Mouse (Mus musculus) G1E (cell line): ENCODE results near the gene Nfx1.

Source experiments
- CTCF ChIP-seq: IDR thresholded peaks from 2 replicates; pipeline ENCODE4 v1.5.1; 2012; ENCODE audit warnings: low read depth, low read length, inconsistent platforms, mixed read lengths
- GATA1 ChIP-seq: IDR thresholded peaks from 2 replicates; pipeline ENCODE4 v1.6.1; 2012; ENCODE audit warnings: borderline replicate concordance, low read length, inconsistent platforms, mixed read lengths
- GATA2 ChIP-seq: IDR thresholded peaks from 2 replicates; pipeline ENCODE4 v1.6.1; 2012; ENCODE audit warnings: low read depth, low read length, inconsistent platforms, borderline replicate concordance
- POLR2AphosphoS5 ChIP-seq: IDR thresholded peaks from 2 replicates; pipeline ENCODE4 v1.6.1; 2012; ENCODE audit warnings: low read depth, low read length, inconsistent platforms; ENCODE audit not compliant: insufficient replicate concordance
- TAL1 ChIP-seq: conservative IDR thresholded peaks from 2 replicates; pipeline ENCODE4 v1.6.1; 2012; ENCODE audit warnings: low read depth, low read length, inconsistent platforms, mixed read lengths

DNA sequence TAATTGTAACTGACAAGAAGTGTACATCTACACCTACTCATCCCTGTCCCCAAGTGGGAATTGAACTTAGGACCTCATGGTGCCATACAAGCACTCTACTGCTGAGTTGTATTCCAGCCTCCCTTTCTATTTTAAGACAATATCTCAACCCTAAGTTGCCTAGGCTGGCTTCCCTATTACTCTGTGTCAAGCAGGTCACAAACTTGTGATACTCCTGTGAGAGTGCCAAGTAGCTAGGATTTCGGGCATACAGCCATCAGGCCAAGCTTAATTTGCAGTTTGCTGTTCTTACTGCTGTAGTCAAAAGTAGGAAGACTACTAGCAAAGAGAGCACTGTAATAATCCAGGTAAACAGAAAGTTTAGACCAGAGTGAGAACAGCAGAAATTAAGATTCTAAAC lies 13.0 kb downstream of the Nfx1 start:
- no peak for TF ChIP-seq CTCF
- TF ChIP-seq GATA1 = no peak
- TF ChIP-seq GATA2 = no peak
- TF ChIP-seq TAL1 = no peak
- no peak for TF ChIP-seq POLR2AphosphoS5
